Mouse (Mus musculus): ENCODE results near the gene Il4i1. TPM values are rescaled to one million over a fixed set of nuclear protein-coding genes. Genes with fewer than 3 reads are reported as not detected.

The Il4i1 gene
- polyA plus RNA-seq, 1 experiment from 2014 or later = 0.88 TPM

DNA sequence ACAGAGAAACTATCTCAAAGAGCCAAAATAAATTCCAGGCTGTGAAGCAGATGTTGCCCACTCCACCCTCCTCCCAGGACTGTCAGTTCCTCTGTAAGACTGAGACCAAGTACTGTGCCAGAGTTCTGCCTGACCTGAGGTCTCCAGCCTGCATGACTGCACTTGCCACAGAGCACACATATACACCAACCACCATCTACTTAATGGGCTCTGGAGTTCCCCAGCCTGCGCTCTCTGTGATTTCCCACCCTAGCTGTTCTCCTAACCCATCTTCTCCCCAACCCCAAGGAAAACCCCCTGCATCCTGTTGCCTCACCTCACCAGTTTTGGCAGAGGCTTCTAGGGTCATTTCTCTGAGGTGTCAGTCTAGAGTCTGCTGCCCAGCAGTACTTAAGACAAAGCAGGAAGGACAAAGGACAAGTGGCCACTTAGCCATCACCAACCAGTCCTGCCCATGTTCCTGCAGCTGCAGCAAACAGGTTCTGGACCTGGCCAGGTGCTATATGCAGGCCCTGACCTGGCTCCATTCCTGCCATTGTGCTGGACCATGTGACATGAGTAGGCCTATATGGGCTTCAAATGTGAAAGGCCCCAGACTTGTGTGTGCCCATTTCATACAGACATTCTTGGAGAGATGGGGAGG, 19.3 kb downstream of the Il4i1 start:
- H3K9ac ChIP-seq (ENCODE audit: low read depth, low read length) = no peak overlapping the region
- DNase-seq (ENCODE audit: low spot score) (no peak), ATAC-seq (replicated peaks; ENCODE audit: low FRiP score, low read depth) (no peak)
- no peaks in the 10 kb centered on the region for H3K9me3 ChIP-seq (replicated peaks; ENCODE audit: low read length)
- no peak overlapping the region for H3K4me3 ChIP-seq (replicated peaks; ENCODE audit: low read depth, low read length)
- peaks cover 18% of the 10 kb centered on the region for H3K4me1 ChIP-seq (replicated peaks; ENCODE audit: insufficient read depth, low read length)
- H3K27me3 ChIP-seq (ENCODE audit: insufficient read depth, low read length) = no peaks in the 10 kb centered on the region
- H3K36me3 ChIP-seq (ENCODE audit: insufficient read depth, low read length) = peaks cover 11% of the 10 kb centered on the region
- WGBS = 88% methylated on average over 1 of the region's 1 CpGs
- no peak overlapping the region for H3K27ac ChIP-seq
- H3K4me2 ChIP-seq (ENCODE audit: low read length) = no peak overlapping the region
- no peak for TF ChIP-seq CTCF (IDR thresholded peaks at IDR 0.05; ENCODE audit: low read depth)

DNA sequence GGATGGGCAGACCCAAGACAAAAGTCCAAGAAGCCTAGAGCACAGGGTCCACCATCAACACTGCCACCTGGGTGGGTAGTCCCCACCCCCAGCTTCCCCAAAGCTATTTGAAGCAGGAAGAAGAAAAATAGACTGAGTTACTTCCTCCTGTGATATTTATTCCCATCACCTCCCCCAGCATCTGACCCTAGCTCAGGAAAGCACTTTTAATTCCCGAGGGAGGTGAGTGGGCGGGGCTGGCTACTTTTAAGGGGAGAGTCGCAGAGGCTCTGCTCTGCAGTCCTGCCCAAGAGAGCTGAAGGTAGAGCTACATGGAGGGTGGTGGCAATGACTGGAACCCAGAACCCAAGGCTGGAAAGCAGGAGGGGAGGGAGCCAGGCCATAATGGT, 19.8 kb downstream of the Il4i1 start:
- no peak for DNase-seq (ENCODE audit: low spot score)
- no peak overlapping the region for H3K27ac ChIP-seq
- no peak overlapping the region for H3K4me3 ChIP-seq (replicated peaks; ENCODE audit: low read depth, low read length)
- H3K36me3 ChIP-seq (ENCODE audit: insufficient read depth, low read length) = peaks cover 8% of the 10 kb centered on the region; the same call in 1 of the 2 replicates
- H3K9me3 ChIP-seq (replicated peaks; ENCODE audit: low read length) = no peaks in the 10 kb centered on the region
- no peak for ATAC-seq (replicated peaks; ENCODE audit: low FRiP score, low read depth)
- 32% methylated on average over 3 of the region's 3 CpGs for WGBS
- H3K4me1 ChIP-seq (replicated peaks; ENCODE audit: insufficient read depth, low read length) = peaks cover 18% of the 10 kb centered on the region
- H3K27me3 ChIP-seq (ENCODE audit: insufficient read depth, low read length) = no peaks in the 10 kb centered on the region
- no peak overlapping the region for H3K9ac ChIP-seq (ENCODE audit: low read depth, low read length)
- H3K4me2 ChIP-seq (ENCODE audit: low read length) = no peak overlapping the region
- no peak for TF ChIP-seq CTCF (IDR thresholded peaks at IDR 0.05; ENCODE audit: low read depth)

DNA sequence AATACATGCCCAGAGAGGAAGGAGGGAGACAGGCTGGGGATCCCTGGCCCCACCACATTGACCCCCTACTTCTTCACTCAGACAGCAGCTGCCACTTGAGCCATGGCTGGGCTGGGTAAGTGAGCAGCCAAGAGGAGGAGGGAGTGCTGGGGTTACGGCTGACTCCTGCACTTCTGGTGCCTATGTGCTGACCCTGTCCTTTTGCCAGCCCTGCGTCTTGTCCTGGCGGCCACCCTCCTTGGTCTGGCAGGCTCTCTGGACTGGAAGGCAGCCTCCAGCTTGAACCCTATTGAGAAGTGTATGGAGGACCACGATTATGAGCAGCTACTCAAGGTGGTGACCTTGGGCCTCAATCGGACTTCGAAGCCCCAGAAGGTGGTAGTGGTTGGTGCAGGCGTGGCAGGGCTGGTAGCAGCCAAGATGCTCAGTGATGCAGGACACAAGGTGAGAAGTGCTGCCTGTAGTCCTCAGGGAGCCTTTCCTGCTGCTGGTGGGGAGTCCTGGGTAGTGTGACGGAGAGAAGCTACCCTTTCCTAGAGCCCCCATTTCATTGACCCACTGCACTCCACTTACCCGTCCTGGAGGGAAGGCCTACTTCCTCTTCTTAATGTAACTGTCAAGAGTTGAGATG, 20.4 kb downstream of the Il4i1 start:
- no peak for ATAC-seq (replicated peaks; ENCODE audit: low FRiP score, low read depth)
- DNase-seq (ENCODE audit: low spot score) = no peak
- 79% methylated on average over 9 of the region's 9 CpGs for WGBS
- TF ChIP-seq CTCF (IDR thresholded peaks at IDR 0.05; ENCODE audit: low read depth) = no peak
- no peaks in the 10 kb centered on the region for H3K27me3 ChIP-seq (ENCODE audit: insufficient read depth, low read length)
- peaks cover 4% of the 10 kb centered on the region for H3K36me3 ChIP-seq (ENCODE audit: insufficient read depth, low read length)
- no peak overlapping the region for H3K4me2 ChIP-seq (ENCODE audit: low read length)
- H3K27ac ChIP-seq = no peak overlapping the region
- H3K9ac ChIP-seq (ENCODE audit: low read depth, low read length) = no peak overlapping the region
- no peak overlapping the region for H3K4me3 ChIP-seq (replicated peaks; ENCODE audit: low read depth, low read length)
- peaks cover 18% of the 10 kb centered on the region for H3K4me1 ChIP-seq (replicated peaks; ENCODE audit: insufficient read depth, low read length)
- no peaks in the 10 kb centered on the region for H3K9me3 ChIP-seq (replicated peaks; ENCODE audit: low read length)

DNA sequence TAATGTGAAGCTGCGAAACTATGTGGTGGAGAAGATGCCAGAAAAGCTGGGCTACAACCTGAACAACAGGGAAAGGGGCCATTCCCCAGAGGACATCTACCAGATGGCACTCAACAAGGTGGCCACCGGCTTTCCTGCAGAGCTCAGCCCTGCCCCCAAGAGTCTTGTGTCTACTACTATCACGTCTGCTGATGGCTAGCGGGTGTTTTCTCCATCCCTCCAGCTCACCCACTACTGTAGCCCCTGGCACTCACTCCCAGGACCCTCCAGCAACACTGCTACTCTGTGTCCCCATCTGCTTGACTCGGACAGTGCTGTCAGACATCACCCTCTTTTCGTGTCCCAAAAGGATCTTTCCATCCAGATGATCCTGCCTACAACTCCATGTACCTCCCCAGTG, 21.9 kb downstream of the Il4i1 start:
- H3K27ac ChIP-seq = no peak overlapping the region
- no peaks in the 10 kb centered on the region for H3K9me3 ChIP-seq (replicated peaks; ENCODE audit: low read length)
- no peak for TF ChIP-seq CTCF (IDR thresholded peaks at IDR 0.05; ENCODE audit: low read depth)
- H3K4me2 ChIP-seq (ENCODE audit: low read length) = no peak overlapping the region
- no peaks in the 10 kb centered on the region for H3K27me3 ChIP-seq (ENCODE audit: insufficient read depth, low read length)
- H3K4me3 ChIP-seq (replicated peaks; ENCODE audit: low read depth, low read length) = no peak overlapping the region
- 85% methylated on average over 6 of the region's 6 CpGs for WGBS
- ATAC-seq (replicated peaks; ENCODE audit: low FRiP score, low read depth) (no peak), DNase-seq (ENCODE audit: low spot score) (no peak)
- no peak overlapping the region for H3K9ac ChIP-seq (ENCODE audit: low read depth, low read length)
- H3K4me1 ChIP-seq (replicated peaks; ENCODE audit: insufficient read depth, low read length) = peaks cover 18% of the 10 kb centered on the region
- H3K36me3 ChIP-seq (ENCODE audit: insufficient read depth, low read length) = peaks cover 10% of the 10 kb centered on the region

DNA sequence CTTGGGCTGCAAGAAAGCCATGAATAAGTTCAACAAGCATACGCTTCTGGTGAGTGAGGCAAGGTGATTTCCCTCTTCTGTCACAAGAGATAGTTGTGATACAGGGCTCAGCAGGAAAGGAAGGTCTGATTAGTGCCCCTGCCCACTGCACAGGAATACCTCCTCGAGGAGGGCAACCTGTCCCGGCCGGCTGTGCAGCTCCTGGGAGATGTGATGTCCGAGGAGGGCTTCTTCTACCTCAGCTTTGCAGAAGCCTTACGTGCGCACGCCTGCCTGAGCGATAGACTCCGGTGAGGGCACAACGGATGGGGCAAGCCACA, 22.9 kb downstream of the Il4i1 start:
- Histone ChIP-seq H3K4me3 (replicated peaks; ENCODE audit: low read depth, low read length) (peak overlapping the region; percentile 12; the same call in 1 of the 2 replicates), H3K4me2 (ENCODE audit: low read length) (peak overlapping the region; percentile 53), H3K4me1 (replicated peaks; ENCODE audit: insufficient read depth, low read length) (peaks cover 18% of the 10 kb centered on the region), H3K27me3 (ENCODE audit: insufficient read depth, low read length) (no peaks in the 10 kb centered on the region), H3K27ac (no peak overlapping the region), H3K9ac (ENCODE audit: low read depth, low read length) (no peak overlapping the region), H3K36me3 (ENCODE audit: insufficient read depth, low read length) (peaks cover 21% of the 10 kb centered on the region), H3K9me3 (replicated peaks; ENCODE audit: low read length) (no peaks in the 10 kb centered on the region)
- no peak for TF ChIP-seq CTCF (IDR thresholded peaks at IDR 0.05; ENCODE audit: low read depth)
- DNase-seq (ENCODE audit: low spot score) (no peak), ATAC-seq (replicated peaks; ENCODE audit: low FRiP score, low read depth) (no peak; the same call in 1 of the 2 replicates)
- 28% methylated on average over 11 of the region's 11 CpGs for WGBS

DNA sequence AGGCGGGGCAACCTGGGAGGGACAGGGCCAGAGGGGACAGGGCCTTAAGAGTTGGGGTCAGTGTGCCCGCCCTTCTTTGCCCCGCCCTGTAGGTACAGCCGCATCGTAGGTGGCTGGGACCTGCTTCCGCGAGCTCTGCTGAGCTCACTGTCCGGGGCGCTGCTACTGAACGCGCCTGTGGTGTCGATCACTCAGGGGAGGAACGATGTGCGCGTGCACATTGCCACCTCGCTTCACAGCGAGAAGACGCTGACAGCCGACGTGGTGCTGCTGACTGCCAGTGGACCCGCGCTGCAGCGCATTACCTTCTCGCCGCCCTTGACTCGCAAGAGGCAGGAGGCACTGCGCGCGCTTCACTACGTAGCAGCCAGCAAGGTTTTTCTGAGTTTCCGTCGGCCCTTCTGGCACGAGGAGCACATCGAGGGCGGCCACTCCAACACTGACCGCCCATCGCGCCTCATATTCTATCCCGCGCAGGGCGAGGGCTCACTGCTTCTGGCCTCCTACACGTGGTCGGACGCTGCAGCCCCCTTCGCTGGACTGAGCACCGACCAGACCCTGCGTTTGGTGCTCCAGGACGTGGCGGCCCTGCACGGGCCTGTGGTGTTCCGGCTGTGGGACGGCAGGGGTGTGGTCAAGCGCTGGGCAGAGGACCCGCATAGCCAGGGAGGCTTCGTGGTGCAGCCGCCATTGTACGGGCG, 23.5 kb downstream of the Il4i1 start:
- Histone ChIP-seq H3K36me3 (ENCODE audit: insufficient read depth, low read length) (peaks cover 26% of the 10 kb centered on the region), H3K27me3 (ENCODE audit: insufficient read depth, low read length) (no peaks in the 10 kb centered on the region), H3K4me1 (replicated peaks; ENCODE audit: insufficient read depth, low read length) (peaks cover 18% of the 10 kb centered on the region), H3K9ac (ENCODE audit: low read depth, low read length) (peak overlapping the region; percentile 41; the same call in 1 of the 2 replicates), H3K4me3 (replicated peaks; ENCODE audit: low read depth, low read length) (peak overlapping the region; percentile 12; the same call in 1 of the 2 replicates), H3K27ac (no peak overlapping the region), H3K4me2 (ENCODE audit: low read length) (peak overlapping the region; percentile 53), H3K9me3 (replicated peaks; ENCODE audit: low read length) (no peaks in the 10 kb centered on the region)
- 2% methylated on average over 58 of the region's 58 CpGs for WGBS
- peak; percentile 49 for DNase-seq (ENCODE audit: low spot score)
- peak; percentile 39 for ATAC-seq (replicated peaks; ENCODE audit: low FRiP score, low read depth)
- TF ChIP-seq CTCF (IDR thresholded peaks at IDR 0.05; ENCODE audit: low read depth) = no peak

Data from kidney, postnatal 0 days (tissue).